Mouse (Mus musculus) cerebellum, adult 9-10 months (tissue): Measurements from ENCODE around the gene Gapvd1.
A peak's percentile ranks its signal among the peaks of the same experiment; 100 is the strongest.
"Not testable (repeated sequence)": the region's sequence is repeated elsewhere in the genome, so short reads cannot be mapped to it uniquely, and the experiment has no call there.

ENCODE experiments used
- DNase-seq: peaks from one replicate; pipeline ENCODE4 v3.0.0; 2022

Gene Gapvd1

GRCm38 (mm10) chr2:34771368-34772226 lies 16.6 kb upstream of the Gapvd1 start, which contains the start of gene Hspa5:
TSS of gene Hspa5 (plus strand) at chr2:34771970.
- DNase-seq = peak; percentile 100

GRCm38 (mm10) chr2:34770951-34771350 lies 15.9 kb upstream of the Gapvd1 start:
- no peak for DNase-seq

GRCm38 (mm10) chr2:34770049-34770448 lies 15.0 kb upstream of the Gapvd1 start:
- DNase-seq = no peak

GRCm38 (mm10) chr2:34764801-34765200 lies 9.8 kb upstream of the Gapvd1 start:
- no peak for DNase-seq

GRCm38 (mm10) chr2:34762872-34763271 lies 7.8 kb upstream of the Gapvd1 start:
- no peak for DNase-seq

GRCm38 (mm10) chr2:34762174-34762573 lies 7.1 kb upstream of the Gapvd1 start:
- no peak for DNase-seq

- not testable (repeated sequence) for DNase-seq
Observed at GRCm38 (mm10) chr2:34761272-34761671, 6.2 kb upstream of the Gapvd1 start.

- no peak for DNase-seq
Observed at GRCm38 (mm10) chr2:34757341-34757740, 2.3 kb upstream of the Gapvd1 start.

- DNase-seq = peak; percentile 82
Observed at GRCm38 (mm10) chr2:34753811-34754550, 1.1 kb downstream of the Gapvd1 start.

GRCm38 (mm10) chr2:34750245-34750644 lies 4.8 kb downstream of the Gapvd1 start:
- no peak for DNase-seq

- no peak for DNase-seq
Observed at GRCm38 (mm10) chr2:34748479-34748878, 6.6 kb downstream of the Gapvd1 start.

GRCm38 (mm10) chr2:34745673-34746072 lies 9.4 kb downstream of the Gapvd1 start:
- DNase-seq = no peak

GRCm38 (mm10) chr2:34744476-34744875 lies 10.6 kb downstream of the Gapvd1 start:
- DNase-seq = no peak

GRCm38 (mm10) chr2:34742675-34743074 lies 12.4 kb downstream of the Gapvd1 start:
- no peak for DNase-seq

- no peak for DNase-seq
Observed at GRCm38 (mm10) chr2:34741390-34742159, 13.5 kb downstream of the Gapvd1 start.

- DNase-seq = no peak
Observed at GRCm38 (mm10) chr2:34739684-34740391, 15.2 kb downstream of the Gapvd1 start.

- DNase-seq = no peak
Observed at GRCm38 (mm10) chr2:34737911-34738310, 17.1 kb downstream of the Gapvd1 start.

GRCm38 (mm10) chr2:34736626-34737025 lies 18.4 kb downstream of the Gapvd1 start:
- no peak for DNase-seq

GRCm38 (mm10) chr2:34727045-34727728 lies 27.8 kb downstream of the Gapvd1 start:
- no peak for DNase-seq

- no peak for DNase-seq
Observed at GRCm38 (mm10) chr2:34725269-34725668, 29.8 kb downstream of the Gapvd1 start.

- DNase-seq = no peak
Observed at GRCm38 (mm10) chr2:34718196-34718595, 36.8 kb downstream of the Gapvd1 start.

GRCm38 (mm10) chr2:34711904-34712303 lies 43.1 kb downstream of the Gapvd1 start:
- DNase-seq = no peak
